Mouse (Mus musculus) liver, adult 2 months (tissue): ENCODE measurements around the gene Myo18b.

Experiments used
- CTCF ChIP-seq: fragments of 200-500 bp; IDR thresholded peaks from 2 replicates; pipeline ENCODE4 v1.5.1; 2011; ENCODE audit warnings: low read depth, low read length, control low read depth
- POLR2A ChIP-seq: fragments of 200-500 bp; IDR thresholded peaks from 2 replicates; pipeline ENCODE4 v1.6.1; 2011; ENCODE audit warnings: low read length, control low read depth; ENCODE audit not compliant: insufficient read depth; ENCODE audit errors: extremely low read depth

DNA sequence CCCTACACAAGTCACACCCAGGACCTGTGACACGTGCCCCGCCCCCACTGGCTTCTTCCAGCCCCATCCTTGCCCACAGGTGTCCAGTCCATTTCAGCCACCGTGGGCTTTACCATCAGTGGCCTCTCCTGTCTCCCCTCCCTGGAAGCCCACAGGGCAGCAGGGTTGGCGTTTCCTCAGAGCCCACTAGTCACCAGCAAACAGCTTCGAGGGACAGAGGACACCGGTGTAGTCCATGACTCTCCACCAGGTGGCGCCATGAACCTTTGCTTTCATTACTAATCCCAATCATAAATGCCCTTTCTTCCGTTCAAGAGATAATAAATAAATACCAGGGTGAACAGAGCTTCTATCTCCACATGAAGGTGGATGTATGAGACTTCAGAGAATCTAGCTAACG lies 25.4 kb downstream of the Myo18b start:
- peak; percentile 85 for TF ChIP-seq CTCF
- no peak for TF ChIP-seq POLR2A
